Mouse (Mus musculus) testis, adult 2 months (tissue): ENCODE measurements around the gene Vmn1r139.
"Not testable (repeated sequence)": the region's sequence is repeated elsewhere in the genome, so short reads cannot be mapped to it uniquely, and the experiment has no call there.

Source experiments
- CTCF ChIP-seq: fragments of 200-500 bp; IDR thresholded peaks from 2 replicates; pipeline ENCODE4 v1.5.1; 2012; ENCODE audit warnings: low read depth, mild to moderate bottlenecking, inconsistent platforms, low read length, moderate library complexity; ENCODE audit not compliant: control insufficient read depth, insufficient read depth, insufficient replicate concordance
- POLR2A ChIP-seq: fragments of 200-500 bp; IDR thresholded peaks from 2 replicates; pipeline ENCODE4 v1.6.1; 2012; ENCODE audit warnings: low read depth, mild to moderate bottlenecking, inconsistent platforms, low read length, moderate library complexity; ENCODE audit not compliant: control insufficient read depth

DNA sequence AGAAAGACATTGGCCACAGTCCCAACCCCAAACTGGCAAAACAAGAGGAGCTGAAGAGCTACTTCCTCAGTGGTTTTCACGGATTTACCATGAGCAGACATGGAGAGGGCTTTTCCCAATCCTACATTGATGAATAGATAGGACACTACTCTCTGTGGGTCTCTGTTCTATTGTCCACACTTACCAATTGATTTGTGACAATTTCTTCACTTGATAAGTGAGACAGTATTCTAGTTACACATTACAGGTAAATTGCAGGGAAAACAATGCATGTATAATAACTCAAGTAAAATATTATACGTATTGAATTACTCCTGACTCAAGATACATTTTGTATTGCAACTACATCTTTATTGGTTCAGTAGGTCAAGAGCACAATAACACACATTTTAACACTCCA, 49.3 kb downstream of the Vmn1r139 start, which contains the start of gene Gm16451:
- TF ChIP-seq POLR2A, CTCF: not testable (repeated sequence)
